Mouse (Mus musculus): ENCODE data around the gene Cd33.

DNA sequence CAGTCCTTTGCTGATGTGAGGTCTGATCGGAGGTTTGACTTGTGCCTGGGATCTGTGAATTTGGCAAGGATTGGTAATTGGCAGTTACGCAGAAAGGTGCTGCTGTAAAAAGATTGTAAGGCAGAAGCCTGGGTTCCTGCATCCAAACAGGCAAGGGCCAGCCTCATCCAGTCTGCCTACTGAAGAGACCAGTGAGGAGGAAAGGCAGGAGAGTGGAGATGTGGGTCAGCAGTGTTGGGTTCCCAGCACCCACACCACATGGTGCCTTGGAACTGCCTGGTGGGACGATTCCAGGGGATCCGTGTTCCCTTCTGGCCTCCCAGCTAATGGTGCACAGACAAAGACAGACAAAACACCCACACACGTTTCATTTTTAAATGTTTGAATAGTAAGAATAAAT is 36.3 kb upstream of the Cd33 start:
- TF ChIP-seq E2F4 (IDR thresholded peaks at IDR 0.05; ENCODE audit: borderline replicate concordance, low read depth, low read length) (no peak), CTCF (IDR thresholded peaks at IDR 0.05 in 2 of 3, conservative IDR thresholded peaks at IDR 0.05 in 1 of 3; ENCODE audit: control insufficient read depth in 1 of 3, insufficient read depth in 1 of 3, low read depth in 2 of 3, low read length in 3 of 3, poor library complexity in 1 of 3, severe bottlenecking in 1 of 3) (no peak), MXI1 (IDR thresholded peaks at IDR 0.05; ENCODE audit: low read depth, low read length) (no peak), USF2 (IDR thresholded peaks at IDR 0.05; ENCODE audit: borderline replicate concordance in 1 of 2, insufficient read depth in 1 of 2, low read depth in 1 of 2, low read length in 2 of 2) (no peak), POLR2A (IDR thresholded peaks at IDR 0.05; ENCODE audit: control insufficient read depth in 1 of 2, insufficient read depth in 1 of 2, low read depth in 1 of 2, low read length in 2 of 2, poor library complexity in 1 of 2) (no peak), EP300 (IDR thresholded peaks at IDR 0.05; ENCODE audit: low read depth in 1 of 2, low read length in 2 of 2) (no peak), KAT2A (conservative IDR thresholded peaks at IDR 0.05; ENCODE audit: low read depth, low read length) (no peak), ELF1 (IDR thresholded peaks at IDR 0.05; ENCODE audit: low read depth, low read length) (no peak), BHLHE40 (IDR thresholded peaks at IDR 0.05; ENCODE audit: borderline replicate concordance, low read depth, low read length) (no peak), UBTF (IDR thresholded peaks at IDR 0.05; ENCODE audit: borderline replicate concordance, insufficient read depth, low read depth, low read length) (no peak)
